Mouse (Mus musculus): ENCODE measurements around the gene Ggps1. TPM values are rescaled to one million over a fixed set of nuclear protein-coding genes. Genes with fewer than 3 reads are reported as not detected.

Gene Ggps1
- total RNA-seq, 2 experiments from 2014 or later: 13.9 to 23.5 TPM

Other genes starting within 250 kb of the Ggps1 start
- gene B3galnt2, start 109.0 kb downstream of the Ggps1 start, total RNA-seq (2015; ENCODE audit: low replicate concordance): 26.7 and 33.5 TPM in 2 replicates
- gene B3galnt2, start 109.0 kb downstream of the Ggps1 start, total RNA-seq (2017; ENCODE audit: low replicate concordance): 20.5 and 31.7 TPM in 2 replicates
- 128 and 172 TPM in 2 replicates for gene Tbce, start 23.9 kb downstream of the Ggps1 start, total RNA-seq (2015; ENCODE audit: low replicate concordance)
- gene Tbce, start 23.9 kb downstream of the Ggps1 start, total RNA-seq (2017; ENCODE audit: low replicate concordance): 108 and 143 TPM in 2 replicates
- gene Arid4b, start 256 bp downstream of the Ggps1 start, total RNA-seq (2015; ENCODE audit: low replicate concordance): 37.5 and 46.1 TPM in 2 replicates
- gene Arid4b, start 256 bp downstream of the Ggps1 start, total RNA-seq (2017; ENCODE audit: low replicate concordance): 54.0 and 65.6 TPM in 2 replicates

Data from erythroid progenitor cell, adult 5-6 weeks (primary cell).